Mouse (Mus musculus) retina, postnatal 7 days (tissue): ENCODE measurements around the gene Lrrc71.
A peak's percentile ranks its signal among the peaks of the same experiment; 100 is the strongest.

ENCODE experiments used
- DNase-seq: peaks from one replicate; pipeline ENCODE4 v3.0.0-alpha.2; 2012; ENCODE audit warnings: low read depth, low spot score

Gene Lrrc71

DNA sequence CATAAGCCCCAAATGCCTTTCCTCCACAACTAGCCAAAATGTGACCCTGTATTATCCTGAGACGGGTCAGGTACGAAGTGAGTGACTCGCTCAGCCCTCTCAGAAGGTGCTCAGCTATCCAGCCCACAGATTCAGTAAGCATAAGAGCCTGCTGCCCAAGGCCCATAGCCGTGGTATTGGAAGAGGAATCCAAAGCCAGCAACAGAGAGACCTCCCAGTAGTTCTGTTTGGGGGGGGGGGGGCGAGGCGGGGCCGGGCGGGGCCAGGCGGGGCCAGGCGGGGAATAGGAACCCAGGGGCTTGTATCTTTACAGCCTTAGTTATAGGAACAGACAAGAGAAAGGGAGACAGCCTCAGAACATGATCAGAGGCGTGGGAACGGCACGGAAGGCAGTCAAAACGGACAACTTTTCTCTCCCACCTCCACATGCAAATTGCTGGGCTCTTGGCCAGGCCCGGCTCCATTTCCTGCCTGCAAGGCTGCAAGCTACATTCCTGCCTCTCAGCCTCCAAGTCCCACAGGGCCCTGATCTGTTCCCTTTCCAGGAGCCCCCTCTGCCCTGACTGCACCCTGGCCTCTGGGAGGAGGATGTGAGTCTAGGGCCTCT, 15.4 kb upstream of the Lrrc71 start:
- no peak for DNase-seq

DNA sequence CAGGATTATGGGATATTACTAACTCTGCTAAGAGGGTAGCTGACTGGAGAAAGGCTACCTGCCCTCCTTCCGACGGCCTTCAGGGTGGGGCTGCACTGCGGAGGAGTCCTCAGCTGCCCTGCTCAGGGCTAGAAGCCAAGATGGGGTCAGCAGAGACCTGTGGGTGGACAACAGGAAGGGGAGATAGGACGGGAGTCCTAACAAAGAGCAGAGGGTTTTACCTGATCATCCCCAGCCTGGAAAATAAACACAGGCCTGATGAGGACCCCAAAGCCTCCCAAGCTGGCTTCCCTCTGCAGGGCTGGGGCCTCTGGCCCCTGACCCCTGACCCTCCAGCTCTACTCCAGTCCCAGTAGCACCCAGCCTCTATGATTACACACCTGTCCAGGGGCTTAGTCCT, 14.8 kb upstream of the Lrrc71 start:
- DNase-seq: no peak

DNA sequence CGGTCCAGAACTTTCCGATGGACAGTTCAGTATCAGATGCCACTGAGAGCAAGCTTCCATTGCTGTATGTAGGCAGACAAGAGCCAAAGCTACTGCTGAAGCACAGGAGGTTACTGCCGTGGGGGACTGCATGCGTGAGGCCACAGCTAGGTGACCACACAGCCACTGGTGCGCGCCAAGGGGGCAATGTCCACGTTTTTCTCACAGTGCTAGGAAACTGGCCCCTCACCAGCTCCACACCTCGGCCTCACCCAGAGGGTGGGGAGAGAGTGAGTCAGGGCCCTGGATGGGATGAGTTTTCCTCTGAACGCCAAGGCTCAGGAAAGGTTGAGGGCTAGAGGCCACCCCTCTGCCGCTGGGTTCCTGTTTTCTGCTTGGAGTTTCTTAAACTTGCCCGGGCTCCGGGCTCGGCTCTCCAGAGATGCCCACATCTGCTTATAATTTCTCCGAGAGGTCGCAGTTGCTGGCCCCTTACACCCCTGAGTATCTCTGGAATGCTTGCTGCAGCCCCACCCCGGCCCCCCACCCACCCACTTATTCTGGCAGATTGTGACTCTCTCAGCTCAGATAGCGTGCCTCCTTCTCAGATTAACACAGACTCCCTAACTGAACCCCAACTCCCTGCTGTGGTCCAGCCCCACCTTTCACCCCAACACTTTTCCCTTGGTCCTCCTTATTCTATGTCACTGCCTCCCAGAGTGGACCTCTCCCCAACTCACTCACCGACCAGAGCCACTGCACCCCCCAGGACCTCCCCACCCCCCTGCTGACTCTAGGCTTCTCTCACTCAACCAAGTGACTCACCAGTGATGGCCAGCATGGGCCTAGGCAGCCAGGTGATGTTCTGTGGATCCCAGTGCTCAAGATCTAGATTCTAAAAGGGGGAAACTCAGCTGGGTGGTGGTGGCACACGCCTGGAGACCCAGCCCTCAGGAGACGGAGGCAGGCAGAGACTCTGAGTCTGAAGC, 13.3 kb upstream of the Lrrc71 start:
- DNase-seq: no peak

DNA sequence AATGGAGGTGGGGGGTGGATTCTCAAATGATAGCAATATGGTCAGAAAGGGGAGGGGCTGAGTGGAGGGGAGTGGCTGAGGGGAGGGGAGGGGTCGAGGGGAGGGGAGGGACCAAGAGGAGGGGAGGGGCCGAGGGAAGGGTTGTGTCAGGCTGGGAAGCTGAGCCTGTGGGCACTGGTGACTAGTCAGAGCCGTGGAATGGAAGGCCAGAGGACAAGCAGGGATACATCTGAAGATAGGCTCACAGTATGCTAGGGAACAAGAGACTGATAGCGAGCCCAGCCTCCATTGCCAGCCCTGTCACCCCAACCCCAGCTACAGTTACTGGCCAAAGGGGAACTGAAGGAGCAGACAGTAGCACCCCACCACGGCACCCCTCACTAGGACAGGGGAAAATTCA, 10.2 kb upstream of the Lrrc71 start:
- DNase-seq: no peak

DNA sequence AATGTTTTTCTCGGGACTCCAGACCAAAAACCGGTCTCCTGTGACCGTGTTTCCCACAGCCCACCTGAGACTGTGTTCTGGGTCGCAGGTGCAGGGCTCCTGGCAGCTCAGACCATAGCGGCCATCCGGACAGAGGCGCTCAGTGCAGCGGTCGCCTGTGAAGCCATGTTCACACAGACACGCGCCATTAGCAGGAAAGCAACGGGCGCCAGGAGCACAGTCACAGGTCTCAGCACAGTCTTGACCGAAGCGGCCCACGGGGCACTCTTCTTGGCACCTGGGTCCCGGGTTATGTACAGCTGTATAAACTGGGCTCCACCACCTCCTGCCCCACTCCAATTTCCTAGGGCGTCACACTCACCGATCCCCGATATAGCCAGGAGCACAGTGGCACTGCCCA, 8.1 kb upstream of the Lrrc71 start:
- DNase-seq: no peak

DNA sequence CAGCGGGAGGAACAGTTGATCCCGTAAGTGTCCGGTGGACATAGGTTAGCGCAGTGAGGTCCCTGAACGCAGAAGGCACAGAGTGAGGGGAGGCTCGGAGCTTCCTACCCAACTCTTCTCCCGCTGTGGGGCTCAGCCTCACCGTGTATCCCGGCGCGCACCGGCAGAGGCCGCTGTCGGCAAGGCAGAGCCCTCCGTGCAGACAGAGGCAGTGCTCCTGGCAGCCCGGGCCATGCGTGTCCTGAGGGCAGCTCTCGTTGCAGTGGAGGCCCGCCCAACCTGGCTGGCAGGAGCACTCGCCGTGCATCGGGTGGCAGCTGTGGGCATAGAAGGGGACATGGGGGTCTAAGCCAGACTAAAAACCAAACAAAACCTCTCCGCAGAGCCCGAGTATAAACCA, 7.5 kb upstream of the Lrrc71 start:
- DNase-seq: peak; percentile 65

DNA sequence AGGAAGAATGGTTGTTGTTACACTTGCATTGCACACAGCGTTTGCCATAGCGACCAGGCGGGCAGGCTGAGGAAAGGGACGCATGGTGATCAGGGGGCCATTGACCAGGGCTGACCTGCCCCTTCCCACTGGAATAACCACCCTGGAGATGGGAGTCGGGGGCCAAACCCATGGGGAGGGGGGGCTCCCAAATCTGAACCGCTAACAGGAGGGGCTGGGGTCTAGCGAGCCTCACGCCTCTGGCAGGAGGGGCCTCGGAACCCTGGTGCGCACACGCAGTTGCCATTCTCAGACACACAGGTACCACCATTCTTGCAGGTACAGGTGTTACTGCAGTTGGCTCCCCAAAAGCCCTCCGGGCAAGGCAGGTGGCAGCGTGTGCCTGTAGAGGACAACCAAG, 5.4 kb upstream of the Lrrc71 start:
- no peak for DNase-seq

DNA sequence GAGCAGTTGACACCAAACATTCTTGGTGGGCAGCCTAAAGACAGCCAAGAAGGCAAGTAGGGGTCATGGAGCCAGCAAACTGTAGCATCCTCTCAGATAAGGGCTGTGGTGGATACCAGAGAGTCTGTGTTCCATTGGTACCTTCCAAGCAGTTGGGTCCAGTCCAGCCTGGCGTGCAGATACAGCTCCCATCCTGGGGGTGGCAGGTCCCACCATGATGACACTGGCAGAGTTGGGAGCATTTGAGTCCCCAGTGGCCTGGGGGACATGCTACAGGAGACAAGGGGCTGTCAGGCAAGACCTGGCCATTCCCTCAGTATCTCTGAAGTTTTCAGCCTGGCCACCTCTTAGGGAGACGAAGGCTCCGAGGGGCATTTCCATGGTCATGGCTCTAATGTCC, 4.1 kb upstream of the Lrrc71 start:
- no peak for DNase-seq

DNA sequence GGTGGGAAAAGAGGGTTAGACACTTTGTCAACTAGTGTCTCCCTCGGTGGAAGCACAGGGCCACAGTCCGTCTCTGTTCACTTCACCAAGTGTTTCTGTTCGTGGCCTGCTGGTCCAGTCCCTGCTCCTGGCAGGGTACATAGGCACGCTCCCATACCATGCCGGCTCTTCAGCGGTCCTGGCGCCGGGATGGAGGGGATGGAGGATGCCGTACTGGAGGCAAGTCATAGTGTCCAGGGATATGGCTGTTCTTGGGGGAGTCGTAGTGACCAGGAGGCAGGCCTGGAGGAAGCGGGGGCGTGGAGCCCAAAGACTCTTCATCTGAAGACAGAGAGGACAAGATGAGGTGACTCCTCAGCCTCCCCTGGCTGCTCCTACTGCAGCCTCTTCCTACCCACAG, 1.6 kb upstream of the Lrrc71 start:
- DNase-seq: no peak

DNA sequence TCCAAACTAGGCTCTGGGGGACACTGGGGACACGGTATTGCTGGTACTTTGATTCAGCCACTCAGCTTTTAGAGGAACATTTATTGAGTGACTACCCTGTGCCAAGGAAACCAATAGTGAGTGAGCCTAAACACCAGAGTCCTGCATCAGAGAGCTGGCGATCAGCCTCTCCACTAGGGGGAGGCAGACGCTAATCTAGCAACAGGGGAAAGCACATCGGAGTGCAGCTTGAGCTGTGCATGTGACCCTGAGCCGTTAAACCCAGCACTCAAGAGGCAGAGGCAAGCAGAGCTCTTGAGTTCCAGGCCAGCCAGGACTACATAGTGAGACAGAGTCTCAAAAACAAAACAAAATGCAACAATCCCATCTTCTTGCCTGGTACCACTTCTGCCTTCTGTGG, 611 bp upstream of the Lrrc71 start:
- peak; percentile 16 for DNase-seq

DNA sequence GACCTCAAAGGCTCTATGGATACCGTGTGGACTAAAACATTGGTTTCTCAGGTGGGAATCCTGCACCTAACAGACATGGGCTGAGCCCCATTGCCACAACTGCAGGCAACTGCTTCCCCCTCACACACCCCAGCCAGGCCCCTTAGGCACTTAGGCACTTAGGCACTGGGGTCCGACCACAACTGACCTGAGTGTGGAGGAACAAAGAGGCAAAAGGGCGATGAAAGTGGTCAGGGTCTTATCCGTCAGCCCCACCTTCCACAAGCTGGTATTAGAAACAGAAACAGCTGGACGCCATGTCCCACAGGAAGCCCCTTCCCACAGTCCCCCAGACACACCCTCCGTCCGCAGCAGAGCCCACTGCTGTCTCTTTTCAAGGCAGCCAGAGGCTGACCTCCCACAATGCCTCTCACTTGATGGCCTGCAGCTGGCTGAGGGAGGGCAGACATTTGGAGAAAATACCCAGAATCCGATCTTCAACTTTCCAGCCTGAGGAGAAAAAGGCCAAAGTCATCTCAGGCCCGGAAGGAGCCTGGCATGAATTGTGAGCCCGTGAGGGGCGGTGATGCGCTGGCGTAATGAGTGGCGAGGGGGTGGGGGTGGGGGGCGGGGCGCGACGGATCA, 3.3 kb downstream of the Lrrc71 start:
- DNase-seq: no peak

DNA sequence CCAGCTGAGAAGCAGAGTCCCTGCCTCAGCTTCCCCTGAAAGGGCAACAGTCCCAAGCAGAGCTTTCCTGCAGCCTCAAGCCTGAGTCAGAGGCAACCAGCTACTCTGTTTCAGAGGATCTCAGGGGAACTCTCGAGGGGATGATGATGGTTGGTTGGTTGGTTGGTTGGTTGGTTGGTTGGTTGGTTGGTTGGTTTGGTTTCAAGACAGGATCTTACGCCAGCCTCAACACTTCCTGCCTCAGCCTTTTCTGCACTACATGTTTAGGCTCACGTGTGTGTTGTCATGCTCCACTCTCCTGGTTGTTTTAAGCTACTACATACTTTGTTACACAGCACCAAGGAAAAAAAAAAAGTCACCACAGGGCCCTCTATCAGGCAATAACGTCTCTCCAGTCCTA, 4.5 kb downstream of the Lrrc71 start:
- DNase-seq: no peak

DNA sequence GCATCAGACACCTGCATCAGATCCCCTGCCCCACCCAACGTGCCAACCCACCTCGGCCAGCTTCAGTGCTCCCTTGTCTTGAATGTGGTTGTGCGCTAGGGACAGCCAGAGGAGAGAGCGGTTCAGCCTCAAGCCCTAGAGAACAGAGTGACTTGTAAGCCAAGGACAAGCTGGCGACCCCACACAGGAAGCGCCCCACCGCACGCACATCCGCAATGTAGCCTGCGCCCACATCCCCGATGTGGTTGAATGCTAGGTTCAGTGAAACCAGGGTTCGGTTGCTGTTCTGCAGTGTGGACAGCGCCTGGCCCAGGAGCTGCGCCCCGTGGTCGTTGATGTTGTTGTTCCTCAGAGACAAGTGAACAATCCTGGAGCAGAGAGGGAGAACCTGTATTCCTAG, 5.7 kb downstream of the Lrrc71 start:
- DNase-seq: no peak

DNA sequence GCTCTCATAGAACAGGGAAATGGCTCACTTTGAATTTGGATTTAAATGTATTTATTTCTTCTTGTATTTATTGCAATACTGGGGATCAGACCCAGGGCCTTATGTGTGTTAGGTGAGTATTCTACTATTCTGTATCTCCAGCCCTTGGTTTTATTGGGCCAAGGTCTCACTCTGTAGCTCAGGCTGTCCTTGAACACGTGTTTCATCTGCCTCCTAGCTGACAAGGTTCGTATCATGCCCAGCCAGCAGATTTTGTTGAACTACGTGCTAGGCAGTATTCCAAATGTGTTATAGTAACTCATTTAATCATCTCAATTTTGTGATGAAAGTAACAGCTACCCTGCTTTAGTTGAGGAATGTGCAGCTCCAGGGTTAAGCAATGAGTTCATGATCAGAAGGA, 6.4 kb downstream of the Lrrc71 start:
- DNase-seq: no peak

DNA sequence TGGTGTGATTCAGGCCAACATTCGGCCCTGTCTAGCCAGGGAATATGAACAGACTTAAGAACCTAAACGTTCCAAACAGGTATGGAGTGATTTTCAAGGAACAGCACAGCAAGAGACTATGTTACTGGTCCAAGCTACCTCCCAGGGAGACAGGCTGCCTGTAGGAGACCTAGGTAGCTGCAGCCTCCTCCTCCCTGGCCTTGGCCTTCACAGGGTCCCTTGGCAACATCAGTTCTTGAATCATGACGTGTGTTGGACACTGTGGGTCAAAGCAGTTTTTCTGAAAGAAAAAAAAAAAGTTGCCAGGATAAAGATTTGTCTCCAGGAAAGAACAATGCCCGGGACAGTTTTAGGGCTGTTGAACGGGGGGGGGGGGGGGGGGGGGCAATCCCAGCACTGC, 9.5 kb downstream of the Lrrc71 start:
- no peak for DNase-seq

DNA sequence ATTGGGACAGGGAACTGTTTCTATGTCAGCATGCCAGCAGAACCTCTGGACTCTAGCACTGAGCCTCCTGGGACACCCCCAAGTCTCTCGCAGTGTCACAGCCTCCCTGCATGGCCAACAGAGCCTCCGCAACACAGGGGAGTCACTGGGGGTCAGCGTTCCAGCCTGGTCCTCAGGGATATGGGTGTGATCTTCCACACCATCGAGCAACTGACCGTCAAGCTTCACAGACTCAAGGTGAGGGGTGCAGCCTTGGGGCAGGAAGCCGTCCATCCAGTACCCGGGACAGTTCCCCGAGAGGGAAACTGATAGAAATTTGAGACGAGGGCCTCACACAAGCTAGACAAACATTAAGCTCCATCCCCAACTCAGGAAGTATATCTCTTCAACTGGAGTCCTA, 13.1 kb downstream of the Lrrc71 start:
- no peak for DNase-seq

DNA sequence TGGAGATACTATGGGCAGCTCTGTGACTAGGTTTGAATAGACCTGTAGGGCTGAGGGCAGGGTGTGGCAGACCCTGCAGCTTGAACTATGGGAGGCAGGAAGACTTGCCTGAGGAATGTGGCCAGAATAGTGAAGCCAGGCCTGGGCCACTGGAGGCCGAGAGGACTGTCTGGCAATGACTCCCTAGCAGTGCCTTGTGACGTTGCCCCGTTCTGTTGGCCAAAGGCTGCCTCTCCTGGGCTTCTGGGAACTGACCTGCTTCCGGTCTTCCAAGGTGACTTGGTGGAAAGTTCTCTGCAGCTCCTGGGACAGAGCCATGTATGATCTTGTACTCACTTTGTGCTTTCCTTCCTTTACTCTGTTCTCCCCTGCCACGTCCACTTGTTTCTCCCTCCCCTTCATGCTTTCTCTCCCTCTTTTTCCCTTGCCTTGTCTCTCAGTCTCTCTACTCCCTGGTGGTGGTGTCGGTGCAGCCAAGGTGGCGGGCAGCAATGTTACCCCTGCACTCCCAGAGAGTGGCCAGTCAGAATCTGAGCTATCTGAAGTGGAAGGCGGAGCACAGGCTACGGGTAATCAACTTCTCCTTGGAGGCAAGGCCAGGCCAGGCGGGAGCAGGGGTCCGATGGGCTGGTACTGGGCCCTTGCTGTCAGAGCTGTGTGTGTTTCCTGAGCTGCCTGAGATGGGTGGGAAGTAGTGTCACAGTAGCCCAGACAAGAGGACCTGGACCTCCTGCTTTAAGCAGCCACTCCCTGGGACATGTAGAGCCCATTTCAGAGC, 14.3 kb downstream of the Lrrc71 start:
- DNase-seq: no peak

DNA sequence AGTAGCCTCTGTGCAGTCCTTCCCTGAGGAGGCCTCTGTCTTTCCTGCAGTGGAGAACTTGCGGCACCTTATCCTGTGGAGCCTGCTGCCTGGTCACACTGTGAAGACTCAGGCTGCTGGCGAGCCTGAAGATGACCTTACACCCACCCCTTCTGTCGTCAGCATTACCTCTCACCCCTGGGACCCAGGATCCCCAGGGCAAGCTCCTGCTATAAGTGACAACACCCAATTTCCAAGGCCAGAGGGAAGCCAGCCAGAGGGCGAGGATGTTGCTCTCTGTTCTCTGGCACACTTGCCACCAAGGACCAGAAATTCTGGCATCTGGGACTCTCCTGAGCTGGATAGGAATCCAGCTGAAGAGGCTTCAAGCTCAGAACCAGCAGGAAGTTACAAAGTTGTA, 15.3 kb downstream of the Lrrc71 start:
- DNase-seq: no peak

DNA sequence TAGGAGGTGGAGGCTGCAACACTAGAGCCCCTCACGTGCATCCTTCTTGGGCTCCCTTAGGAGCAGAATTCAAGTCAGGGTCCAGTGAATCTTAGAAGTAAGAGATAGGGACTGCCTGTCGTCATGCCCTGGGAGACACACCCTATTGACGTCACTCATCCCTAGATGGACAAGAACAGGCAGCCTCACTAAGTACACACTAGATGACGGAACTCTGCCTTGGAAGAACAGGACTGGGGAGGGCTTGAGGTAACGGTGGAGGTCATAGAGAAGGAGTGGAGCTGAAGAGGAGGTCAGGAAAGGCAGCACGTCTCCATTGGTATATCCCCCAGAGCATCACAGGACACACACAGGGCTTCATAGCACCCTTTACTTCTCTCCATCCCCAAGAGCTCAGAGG, 19.7 kb downstream of the Lrrc71 start:
- DNase-seq: no peak

DNA sequence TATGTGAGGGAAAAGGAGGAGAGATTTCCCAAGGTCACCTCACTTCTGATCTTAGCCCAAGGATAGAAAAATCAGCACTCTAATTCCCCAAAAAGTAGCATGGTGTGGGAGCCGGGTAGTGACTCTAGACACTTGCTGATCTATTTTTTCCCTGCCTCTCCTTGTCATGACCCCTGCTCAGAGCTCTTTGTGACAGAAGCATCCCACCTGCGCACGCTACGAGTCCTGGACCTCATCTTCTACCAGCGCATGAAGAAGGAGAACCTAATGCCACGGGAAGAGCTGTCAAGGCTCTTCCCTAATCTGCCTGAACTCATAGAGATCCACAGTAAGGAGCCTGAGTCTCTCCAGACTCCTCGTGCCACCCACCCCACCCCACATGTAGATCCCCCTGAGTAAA, 22.2 kb downstream of the Lrrc71 start:
- DNase-seq: no peak

DNA sequence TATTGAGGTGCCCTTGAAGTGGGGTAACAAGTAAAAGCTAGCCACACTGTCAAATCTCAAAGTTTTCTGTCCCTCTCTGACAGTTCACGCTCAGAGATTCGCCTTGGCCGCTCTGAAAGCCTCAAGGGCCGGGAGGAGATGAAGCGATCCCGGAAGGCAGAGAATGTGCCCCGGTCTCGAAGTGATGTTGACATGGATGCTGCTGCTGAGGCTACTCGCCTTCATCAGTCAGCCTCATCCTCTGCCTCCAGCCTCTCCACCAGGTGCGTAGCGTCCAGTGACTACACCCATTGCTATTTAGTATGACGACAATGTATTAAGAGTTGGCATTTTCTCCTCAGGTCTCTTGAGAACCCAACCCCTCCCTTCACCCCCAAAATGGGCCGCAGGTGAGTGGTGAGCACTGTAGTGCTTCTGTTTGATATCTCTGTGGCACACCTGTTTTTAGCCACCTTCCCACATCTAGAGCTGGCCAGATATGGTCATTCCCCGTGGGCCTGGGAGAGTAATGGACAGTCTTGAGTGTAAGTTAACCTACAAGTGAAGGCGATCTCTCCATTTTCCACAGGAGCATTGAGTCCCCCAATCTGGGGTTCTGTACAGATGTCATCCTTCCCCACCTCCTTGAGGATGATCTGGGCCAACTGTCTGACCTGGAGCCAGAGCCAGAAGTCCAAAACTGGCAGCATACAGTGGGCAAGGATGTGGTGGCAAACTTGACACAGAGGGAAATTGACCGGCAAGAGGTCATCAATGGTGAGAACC, 22.8 kb downstream of the Lrrc71 start:
- DNase-seq: no peak
